Mouse (Mus musculus): ENCODE measurements at regions not wholly inside any gene's neighbourhood (a gene's known extent, or its start where the extent isn't known, plus 50 kb on each side); places are given as distances from the start of the nearest gene placed in this dataset.

- TF ChIP-seq FOSL1 (IDR thresholded peaks at IDR 0.05; ENCODE audit: insufficient read depth, low read length, poor library complexity, severe bottlenecking) (peak; percentile 57), MYOD1 (IDR thresholded peaks at IDR 0.05; ENCODE audit: control insufficient read depth, insufficient read length, low read depth) (no peak), USF1 (IDR thresholded peaks at IDR 0.05; ENCODE audit: low read depth) (peak; percentile 23), MAX (IDR thresholded peaks at IDR 0.05) (no peak)
- no peaks in the 10 kb centered on the region for H3K36me3 ChIP-seq (ENCODE audit: control insufficient read depth, insufficient read depth)
- H3K79me2 ChIP-seq (ENCODE audit: control insufficient read depth, insufficient read depth), result no peaks in the 10 kb centered on the region
- H3K79me3 ChIP-seq (ENCODE audit: low read depth), result no peaks in the 10 kb centered on the region
- no peak overlapping the region for H3ac ChIP-seq (ENCODE audit: control insufficient read depth, insufficient read length, low read depth)
- no peak overlapping the region for H3K4me3 ChIP-seq (ENCODE audit: insufficient read depth, poor library complexity, severe bottlenecking)
- no peaks in the 10 kb centered on the region for H3K27me3 ChIP-seq (ENCODE audit: control insufficient read depth, insufficient read depth, insufficient read length)
Observed at GRCm38 (mm10) chr15:33924094-33924890, 433.4 kb downstream of the 9430069I07Rik start.

- H3K4me3 ChIP-seq (ENCODE audit: insufficient read depth, poor library complexity, severe bottlenecking), result no peak overlapping the region
- H3ac ChIP-seq (ENCODE audit: control insufficient read depth, insufficient read length, low read depth), result no peak overlapping the region
- TF ChIP-seq MAX (IDR thresholded peaks at IDR 0.05), result no peak
- TF ChIP-seq USF1 (IDR thresholded peaks at IDR 0.05; ENCODE audit: low read depth), result no peak
- TF ChIP-seq CEBPB (IDR thresholded peaks at IDR 0.05; ENCODE audit: low read depth), result no peak
- no peak for TF ChIP-seq MYOG (IDR thresholded peaks at IDR 0.05; ENCODE audit: control insufficient read depth, extremely low read depth, insufficient read length)
- TF ChIP-seq MYOD1 (IDR thresholded peaks at IDR 0.05; ENCODE audit: control insufficient read depth, insufficient read length, low read depth), result no peak
- no peak for TF ChIP-seq CTCF (IDR thresholded peaks at IDR 0.05; ENCODE audit: control insufficient read depth, insufficient read depth, insufficient read length)
- no peak for TF ChIP-seq FOSL1 (IDR thresholded peaks at IDR 0.05; ENCODE audit: insufficient read depth, low read length, poor library complexity, severe bottlenecking)
- H3K79me3 ChIP-seq (ENCODE audit: low read depth), result no peaks in the 10 kb centered on the region
- H3K27me3 ChIP-seq (ENCODE audit: control insufficient read depth, insufficient read depth, insufficient read length), result no peaks in the 10 kb centered on the region
- H3K79me2 ChIP-seq (ENCODE audit: control insufficient read depth, insufficient read depth), result no peaks in the 10 kb centered on the region
- no peaks in the 10 kb centered on the region for H3K36me3 ChIP-seq (ENCODE audit: control insufficient read depth, insufficient read depth)
Observed at GRCm38 (mm10) chr15:33914891-33915290, 442.8 kb downstream of the 9430069I07Rik start.

GRCm38 (mm10) chr15:33906727-33907479 is 450.8 kb downstream of the 9430069I07Rik start:
- H3ac ChIP-seq (ENCODE audit: control insufficient read depth, insufficient read length, low read depth), result no peak overlapping the region
- H3K4me3 ChIP-seq (ENCODE audit: insufficient read depth, poor library complexity, severe bottlenecking), result no peak overlapping the region
- no peaks in the 10 kb centered on the region for H3K79me3 ChIP-seq (ENCODE audit: low read depth)
- no peaks in the 10 kb centered on the region for H3K36me3 ChIP-seq (ENCODE audit: control insufficient read depth, insufficient read depth)
- H3K27me3 ChIP-seq (ENCODE audit: control insufficient read depth, insufficient read depth, insufficient read length), result no peaks in the 10 kb centered on the region
- H3K79me2 ChIP-seq (ENCODE audit: control insufficient read depth, insufficient read depth), result no peaks in the 10 kb centered on the region
- no peak for TF ChIP-seq CTCF (IDR thresholded peaks at IDR 0.05; ENCODE audit: control insufficient read depth, insufficient read depth, insufficient read length)
- TF ChIP-seq USF1 (IDR thresholded peaks at IDR 0.05; ENCODE audit: low read depth), result peak; percentile 58
- TF ChIP-seq MYOG (IDR thresholded peaks at IDR 0.05; ENCODE audit: control insufficient read depth, extremely low read depth, insufficient read length), result no peak
- TF ChIP-seq MAX (IDR thresholded peaks at IDR 0.05), result peak; percentile 78
- TF ChIP-seq FOSL1 (IDR thresholded peaks at IDR 0.05; ENCODE audit: insufficient read depth, low read length, poor library complexity, severe bottlenecking), result peak; percentile 99
- peak; percentile 99 for TF ChIP-seq MYOD1 (IDR thresholded peaks at IDR 0.05; ENCODE audit: control insufficient read depth, insufficient read length, low read depth)
- peak; percentile 57 for TF ChIP-seq CEBPB (IDR thresholded peaks at IDR 0.05; ENCODE audit: low read depth)

- TF ChIP-seq MAX (IDR thresholded peaks at IDR 0.05) (no peak), USF1 (IDR thresholded peaks at IDR 0.05; ENCODE audit: low read depth) (no peak), MYOG (IDR thresholded peaks at IDR 0.05; ENCODE audit: control insufficient read depth, extremely low read depth, insufficient read length) (no peak), FOSL1 (IDR thresholded peaks at IDR 0.05; ENCODE audit: insufficient read depth, low read length, poor library complexity, severe bottlenecking) (no peak), MYOD1 (IDR thresholded peaks at IDR 0.05; ENCODE audit: control insufficient read depth, insufficient read length, low read depth) (no peak), CEBPB (IDR thresholded peaks at IDR 0.05; ENCODE audit: low read depth) (no peak), CTCF (IDR thresholded peaks at IDR 0.05; ENCODE audit: control insufficient read depth, insufficient read depth, insufficient read length) (no peak)
- H3K4me3 ChIP-seq (ENCODE audit: insufficient read depth, poor library complexity, severe bottlenecking), result no peak overlapping the region
- H3K27me3 ChIP-seq (ENCODE audit: control insufficient read depth, insufficient read depth, insufficient read length), result no peaks in the 10 kb centered on the region
- H3ac ChIP-seq (ENCODE audit: control insufficient read depth, insufficient read length, low read depth), result no peak overlapping the region
- no peaks in the 10 kb centered on the region for H3K79me2 ChIP-seq (ENCODE audit: control insufficient read depth, insufficient read depth)
- no peaks in the 10 kb centered on the region for H3K79me3 ChIP-seq (ENCODE audit: low read depth)
- H3K36me3 ChIP-seq (ENCODE audit: control insufficient read depth, insufficient read depth), result no peaks in the 10 kb centered on the region
Observed at GRCm38 (mm10) chr15:33896076-33896475, 461.6 kb downstream of the 9430069I07Rik start.

- Histone ChIP-seq H3K79me3 (ENCODE audit: low read depth) (no peaks in the 10 kb centered on the region), H3ac (ENCODE audit: control insufficient read depth, insufficient read length, low read depth) (no peak overlapping the region), H3K36me3 (ENCODE audit: control insufficient read depth, insufficient read depth) (no peaks in the 10 kb centered on the region), H3K27me3 (ENCODE audit: control insufficient read depth, insufficient read depth, insufficient read length) (no peaks in the 10 kb centered on the region), H3K79me2 (ENCODE audit: control insufficient read depth, insufficient read depth) (no peaks in the 10 kb centered on the region), H3K4me3 (ENCODE audit: insufficient read depth, poor library complexity, severe bottlenecking) (no peak overlapping the region)
- no peak for TF ChIP-seq MYOD1 (IDR thresholded peaks at IDR 0.05; ENCODE audit: control insufficient read depth, insufficient read length, low read depth)
- no peak for TF ChIP-seq MAX (IDR thresholded peaks at IDR 0.05)
- TF ChIP-seq CTCF (IDR thresholded peaks at IDR 0.05; ENCODE audit: control insufficient read depth, insufficient read depth, insufficient read length), result no peak
- no peak for TF ChIP-seq FOSL1 (IDR thresholded peaks at IDR 0.05; ENCODE audit: insufficient read depth, low read length, poor library complexity, severe bottlenecking)
- TF ChIP-seq USF1 (IDR thresholded peaks at IDR 0.05; ENCODE audit: low read depth), result no peak
- no peak for TF ChIP-seq MYOG (IDR thresholded peaks at IDR 0.05; ENCODE audit: control insufficient read depth, extremely low read depth, insufficient read length)
- no peak for TF ChIP-seq CEBPB (IDR thresholded peaks at IDR 0.05; ENCODE audit: low read depth)
Observed at GRCm38 (mm10) chr15:33890606-33891005, 467.1 kb downstream of the 9430069I07Rik start.
